Mouse (Mus musculus): ENCODE data around the gene Tmem147.
"Not testable (repeated sequence)": the region's sequence is repeated elsewhere in the genome, so short reads cannot be mapped to it uniquely, and the experiment has no call there.

Tmem147 gene

GRCm38 (mm10) chr7:30729396-30730063 lies at the start of gene Tmem147:
Gene Tmem147 (minus strand): TSS chr7:30729540.
- peak; percentile 95 for DNase-seq (ENCODE audit: low spot score)

DNA sequence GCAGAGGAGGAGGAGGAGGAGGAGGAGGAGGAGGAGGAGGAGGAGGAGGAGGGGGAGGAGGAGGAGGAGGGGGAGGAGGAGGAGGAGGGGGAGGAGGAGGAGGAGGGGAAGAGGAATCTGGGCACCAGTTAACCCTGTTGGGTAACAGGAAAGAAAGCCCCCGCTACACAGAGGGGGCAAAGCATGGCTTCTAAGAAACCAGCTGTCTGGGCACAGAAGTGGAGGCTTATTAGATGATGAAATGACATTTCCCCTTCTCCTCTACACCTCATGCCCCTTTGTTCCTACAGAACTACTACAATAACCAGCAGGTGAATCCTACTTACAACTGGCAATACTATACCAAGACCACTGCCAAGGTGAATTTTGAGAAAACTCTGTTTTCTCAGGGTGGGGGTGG lies 48.6 kb upstream of the Tmem147 start:
- no peak for DNase-seq (ENCODE audit: low spot score)

GRCm38 (mm10) chr7:30777081-30777579 lies 47.8 kb upstream of the Tmem147 start:
- DNase-seq (ENCODE audit: low spot score): no peak

GRCm38 (mm10) chr7:30776104-30776503 lies 46.8 kb upstream of the Tmem147 start:
- no peak for DNase-seq (ENCODE audit: low spot score)

GRCm38 (mm10) chr7:30769236-30769635 lies 39.9 kb upstream of the Tmem147 start:
- no peak for DNase-seq (ENCODE audit: low spot score)

DNA sequence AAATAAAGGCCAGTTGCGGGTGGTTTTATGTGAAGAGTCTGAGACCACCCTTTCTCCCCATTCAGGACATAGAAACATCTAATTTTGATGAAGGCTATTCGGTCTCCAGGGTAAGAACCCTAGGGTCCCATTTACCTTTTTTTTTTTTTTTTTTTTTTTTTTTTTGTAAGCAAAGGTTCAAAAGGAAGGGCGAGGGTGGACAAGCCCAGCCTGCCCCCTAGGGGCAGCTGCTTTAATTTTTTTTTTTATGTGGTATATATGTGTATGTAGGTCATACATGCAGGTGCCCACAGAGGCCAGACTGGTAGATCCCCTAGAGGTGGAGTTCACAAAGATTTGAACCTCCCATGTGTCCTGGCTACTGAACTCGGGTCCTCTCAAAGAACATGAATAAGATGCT lies 37.1 kb upstream of the Tmem147 start:
- DNase-seq (ENCODE audit: low spot score): no peak

GRCm38 (mm10) chr7:30765173-30765572 lies 35.8 kb upstream of the Tmem147 start:
- DNase-seq (ENCODE audit: low spot score): no peak

- no peak for DNase-seq (ENCODE audit: low spot score)
Measured at GRCm38 (mm10) chr7:30763456-30763855, 34.1 kb upstream of the Tmem147 start, which contains the start of gene Dmkn. Gene Dmkn (plus strand): TSS chr7:30763756.

DNA sequence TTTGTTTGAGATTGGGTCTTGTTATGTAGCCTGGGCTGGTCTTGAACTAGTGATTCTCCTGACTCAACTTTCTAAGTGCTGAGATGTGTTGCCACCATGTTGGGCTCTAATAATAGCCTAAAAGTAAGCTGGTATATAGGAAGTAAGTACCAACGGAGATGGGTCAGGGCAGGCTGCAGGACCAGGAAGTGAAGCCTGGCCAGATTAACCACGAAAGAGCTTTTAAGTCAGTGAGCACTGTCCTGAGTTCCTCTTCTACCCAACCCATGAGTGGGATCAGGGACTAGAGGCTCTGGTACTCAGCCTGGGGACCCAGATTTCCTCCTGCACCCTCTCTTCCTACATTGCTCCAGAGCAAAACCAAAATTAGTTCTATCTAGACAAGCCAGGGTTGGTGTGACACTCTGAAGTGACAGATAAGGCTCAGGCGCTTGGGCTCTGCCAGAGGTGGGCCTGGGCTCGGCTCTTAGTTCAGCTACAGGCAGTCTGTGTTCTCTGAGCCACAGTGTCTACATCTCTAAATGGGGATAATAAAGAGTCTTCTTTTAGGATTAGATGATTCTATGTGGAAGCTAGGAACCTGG lies 32.5 kb upstream of the Tmem147 start:
- DNase-seq (ENCODE audit: low spot score): no peak

DNA sequence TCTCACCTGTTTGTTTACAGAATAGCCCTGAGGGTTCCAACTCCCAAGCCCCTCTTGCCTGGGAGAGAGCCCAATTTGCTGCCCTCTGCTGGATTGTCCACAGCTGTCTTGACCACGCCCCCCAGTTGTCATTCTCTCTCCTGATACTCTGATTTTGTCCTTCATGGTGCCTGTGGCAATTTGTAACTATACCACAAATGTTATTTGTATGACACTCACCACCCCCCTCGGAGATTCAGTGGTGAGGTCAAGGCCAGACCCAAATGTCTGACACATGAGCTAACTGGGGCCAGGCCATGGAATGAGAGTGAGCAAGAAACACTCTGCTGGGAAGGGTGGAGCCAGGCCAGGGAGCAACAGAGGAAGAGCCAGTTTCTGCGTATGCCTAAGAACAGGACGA lies 29.5 kb upstream of the Tmem147 start:
- no peak for DNase-seq (ENCODE audit: low spot score)

- no peak for DNase-seq (ENCODE audit: low spot score)
Measured at GRCm38 (mm10) chr7:30757001-30757400, 27.7 kb upstream of the Tmem147 start.

- DNase-seq (ENCODE audit: low spot score): no peak
Measured at GRCm38 (mm10) chr7:30751086-30751669, 21.8 kb upstream of the Tmem147 start, which contains the start of gene Sbsn. Gene Sbsn (plus strand): TSS chr7:30751471.

DNA sequence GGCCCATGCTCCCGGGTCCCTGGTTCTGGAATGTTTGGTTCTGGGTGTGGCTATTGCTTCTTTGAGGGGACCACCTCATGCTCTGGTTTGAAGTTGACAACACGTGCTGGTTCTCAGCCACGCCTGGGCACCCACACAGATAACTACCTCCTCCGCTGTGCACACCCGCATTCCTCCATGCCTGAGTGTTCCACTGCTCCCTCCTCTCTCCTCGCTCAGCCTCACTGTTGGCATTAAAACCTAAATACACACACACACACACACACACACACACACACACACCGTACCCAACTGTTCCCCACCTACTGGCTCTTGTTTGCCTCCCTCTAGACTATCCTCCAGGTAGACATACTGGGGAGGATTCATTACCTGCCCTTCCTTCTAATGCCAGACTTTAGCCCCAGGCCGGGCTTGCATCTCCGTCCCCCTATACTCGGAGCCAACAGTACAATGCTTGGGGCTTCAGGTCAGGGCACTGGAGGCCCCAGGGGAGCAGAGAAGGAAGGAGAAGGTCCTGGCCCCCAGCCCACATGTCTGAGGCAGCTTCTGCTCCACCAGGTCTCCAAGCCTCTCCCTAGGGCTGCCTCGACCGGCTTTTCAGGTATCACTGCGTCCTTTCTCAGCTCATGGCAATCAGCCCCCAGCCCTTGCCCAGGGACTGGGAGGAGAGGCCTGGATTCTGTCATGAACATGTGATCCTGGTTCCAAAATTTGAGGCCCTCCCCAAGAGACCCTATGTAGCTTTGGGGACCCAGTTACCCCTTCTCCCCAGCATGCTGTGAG lies 20.7 kb upstream of the Tmem147 start:
- DNase-seq (ENCODE audit: low spot score): no peak

DNA sequence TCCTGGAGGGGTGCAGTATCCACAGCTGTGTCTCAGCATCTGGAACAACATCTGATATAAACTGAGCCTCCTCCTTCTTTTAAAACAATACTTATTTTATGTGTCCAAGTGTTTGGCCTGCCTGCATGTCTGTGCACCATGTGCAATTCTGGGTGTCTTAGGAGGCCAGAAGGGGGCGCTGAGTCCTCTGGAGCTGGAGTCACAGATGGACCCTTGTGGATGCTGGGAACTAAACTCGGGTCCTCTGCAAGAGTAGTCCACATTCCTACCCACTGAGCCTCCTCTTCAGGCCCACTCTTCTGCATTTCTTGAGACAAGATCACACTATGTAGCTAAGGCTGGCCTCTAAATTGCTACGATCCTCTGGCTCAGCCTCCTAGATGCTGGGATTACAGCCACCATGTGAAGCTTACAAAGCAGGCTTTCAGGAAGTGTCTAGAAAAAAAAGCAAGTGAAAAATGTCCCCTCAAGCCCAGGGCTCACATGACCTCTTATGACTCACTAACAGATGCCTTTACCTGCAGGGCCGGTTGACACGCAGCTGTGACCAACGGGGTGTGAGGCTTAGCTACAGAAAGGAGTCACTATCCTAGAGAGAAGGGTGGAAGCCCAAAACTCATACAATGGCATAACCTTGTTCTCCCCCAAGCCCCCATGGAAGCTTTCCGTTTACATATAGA lies 18.3 kb upstream of the Tmem147 start:
- DNase-seq (ENCODE audit: low spot score): no peak

DNA sequence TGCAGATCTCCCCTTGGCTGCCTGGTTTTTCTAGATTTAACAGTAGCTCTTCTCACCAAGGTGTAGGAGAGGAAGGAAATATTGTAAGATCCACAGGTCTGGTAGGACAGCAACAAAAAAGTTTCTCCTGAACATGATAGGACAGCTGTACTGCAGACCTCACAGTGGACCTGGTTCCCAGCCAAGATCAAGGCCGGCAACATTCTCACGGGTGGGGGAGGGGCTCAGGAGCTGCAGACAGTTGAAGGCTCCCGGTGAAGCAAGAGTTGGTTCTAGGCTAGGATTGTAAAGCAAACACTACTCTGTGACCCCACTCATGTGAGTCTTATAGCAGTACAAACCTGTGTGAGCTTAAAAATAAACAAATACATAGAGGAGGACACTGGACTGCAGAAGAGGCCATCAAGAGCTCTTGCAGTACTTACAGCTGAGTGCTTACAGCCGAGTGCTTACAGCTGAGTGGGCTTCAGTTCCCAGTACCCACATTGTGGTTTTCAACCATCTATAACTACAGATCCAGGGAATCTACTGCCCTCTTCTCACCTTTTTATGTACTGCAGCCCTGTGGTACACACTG lies 14.8 kb upstream of the Tmem147 start:
- DNase-seq (ENCODE audit: low spot score): peak; percentile 80

DNA sequence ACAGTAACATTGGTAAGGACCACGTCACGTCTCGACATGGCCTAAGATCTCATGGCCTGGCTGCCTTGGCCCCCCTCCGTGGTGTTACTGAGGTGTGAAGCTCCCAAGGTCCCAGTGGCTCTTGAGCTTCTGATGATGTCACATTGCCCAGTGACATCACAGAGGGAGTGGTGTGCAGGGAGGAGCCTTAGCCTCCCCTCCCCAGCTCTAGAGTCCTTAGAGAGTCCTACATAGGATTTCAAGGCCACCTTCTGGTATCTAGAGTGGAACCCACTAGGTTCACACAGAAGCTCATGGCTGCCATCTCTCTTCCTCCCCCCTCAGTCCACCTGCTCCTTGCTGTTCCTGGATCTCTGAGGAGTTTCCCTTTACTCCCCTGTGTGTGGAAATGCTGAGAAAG lies 14.3 kb upstream of the Tmem147 start, which contains the start of gene Gapdhs:
Gene Gapdhs (minus strand): TSS at position 65 of the 400 bp plus-strand sequence.
- not testable (repeated sequence) for DNase-seq (ENCODE audit: low spot score)

DNA sequence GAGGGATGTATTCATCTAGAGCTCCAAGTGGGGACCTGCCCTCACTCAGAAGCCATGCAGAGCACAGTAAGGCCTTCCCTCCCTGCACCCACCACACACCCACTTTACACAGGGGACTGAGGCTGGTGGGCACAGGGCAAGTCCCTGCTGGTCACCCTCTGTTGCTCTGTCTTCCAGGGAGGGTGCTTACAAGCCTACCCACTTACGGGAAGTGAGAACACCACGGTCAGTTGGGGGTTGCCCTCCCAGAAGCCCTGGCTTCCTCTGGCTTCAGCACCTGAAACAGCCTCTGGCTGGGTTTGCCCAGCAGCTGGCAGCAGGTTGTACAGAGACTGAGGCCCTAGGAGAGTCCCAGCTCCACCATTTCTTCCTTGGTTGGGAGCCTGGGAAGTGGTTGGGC lies 13.2 kb upstream of the Tmem147 start:
- not testable (repeated sequence) for DNase-seq (ENCODE audit: low spot score)

DNA sequence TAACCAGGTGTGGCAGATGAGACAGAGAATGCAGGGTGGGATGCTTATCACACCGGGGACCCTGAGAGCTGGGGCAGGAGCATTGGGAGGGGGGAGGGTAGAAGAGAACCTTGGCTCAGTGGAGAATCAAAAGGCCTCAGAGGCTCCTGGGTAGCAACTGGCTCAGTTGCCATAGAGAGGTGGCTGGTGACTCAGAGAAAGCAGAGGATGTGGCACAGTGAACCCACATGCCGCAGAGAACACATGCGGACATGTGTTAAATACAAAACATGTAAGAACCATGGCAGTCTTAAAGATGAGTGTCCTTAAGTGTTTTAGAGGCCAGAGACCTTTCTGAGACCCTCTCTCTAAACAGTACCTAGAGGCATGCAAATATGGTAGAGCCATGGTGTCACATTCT lies 6.9 kb upstream of the Tmem147 start:
- DNase-seq (ENCODE audit: low spot score): no peak

GRCm38 (mm10) chr7:30730064-30730722 lies 853 bp upstream of the Tmem147 start:
- DNase-seq (ENCODE audit: low spot score): not testable (repeated sequence)

- DNase-seq (ENCODE audit: low spot score): no peak
Measured at GRCm38 (mm10) chr7:30728739-30729395, 473 bp downstream of the Tmem147 start.

Measured in lung, postnatal 25 days (tissue).